Mouse (Mus musculus) mouse trophoblast stem cell (cell line): ENCODE measurements around the gene Col4a2.
"Not testable (repeated sequence)": the region's sequence is repeated elsewhere in the genome, so short reads cannot be mapped to it uniquely, and the experiment has no call there.

Experiments used
- in situ Hi-C, 2 experiments: fragments of 300-500 bp; cut with MseI, MboI; formaldehyde crosslinking; loops; 2 replicates in 1 of 2; 3 replicates in 1 of 2; pipeline ENCODE4 v1.15.1; 2025

Col4a2 gene

DNA sequence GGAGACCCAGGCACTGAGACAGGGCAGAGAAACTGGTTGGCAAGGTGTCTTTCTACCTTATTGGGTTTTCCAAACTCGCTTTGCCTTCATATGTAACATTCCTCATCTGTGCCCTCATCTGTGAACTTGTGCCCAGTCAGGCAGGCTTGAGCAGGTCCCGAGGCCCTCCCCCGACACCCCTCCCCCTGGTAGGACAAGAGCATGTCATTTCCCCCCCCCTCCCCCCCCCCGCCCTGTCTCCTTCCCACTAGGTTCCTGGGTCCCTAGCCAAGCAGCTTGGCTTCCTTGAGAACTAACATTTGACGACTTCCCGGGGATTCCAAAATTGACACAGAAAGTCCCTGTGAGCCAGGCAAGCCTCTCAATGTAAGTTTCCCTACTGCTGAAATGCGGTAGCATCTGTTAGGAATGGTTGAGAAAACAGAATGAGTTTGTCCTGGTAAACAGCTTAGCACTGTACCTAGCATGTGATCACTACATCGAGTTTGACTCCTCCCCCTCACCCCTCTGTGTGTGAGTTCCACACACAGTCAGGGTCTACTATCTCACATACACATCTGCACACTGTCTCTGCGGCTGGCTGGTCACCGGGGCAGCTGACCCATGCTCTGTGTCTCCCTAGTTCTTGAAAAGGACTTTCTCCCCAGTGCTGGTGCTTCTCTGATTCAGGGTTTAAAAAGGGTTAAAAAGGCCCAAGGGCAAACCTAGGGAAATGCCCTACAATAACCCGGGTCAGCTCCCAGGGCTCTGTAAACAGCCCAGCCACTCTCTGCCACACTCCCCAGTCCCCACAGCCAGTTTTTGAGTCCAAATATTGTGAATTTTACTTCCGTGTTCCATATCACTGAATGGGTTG is 145.6 kb downstream of the Col4a2 start:
- in situ Hi-C loops, result no loop called here

DNA sequence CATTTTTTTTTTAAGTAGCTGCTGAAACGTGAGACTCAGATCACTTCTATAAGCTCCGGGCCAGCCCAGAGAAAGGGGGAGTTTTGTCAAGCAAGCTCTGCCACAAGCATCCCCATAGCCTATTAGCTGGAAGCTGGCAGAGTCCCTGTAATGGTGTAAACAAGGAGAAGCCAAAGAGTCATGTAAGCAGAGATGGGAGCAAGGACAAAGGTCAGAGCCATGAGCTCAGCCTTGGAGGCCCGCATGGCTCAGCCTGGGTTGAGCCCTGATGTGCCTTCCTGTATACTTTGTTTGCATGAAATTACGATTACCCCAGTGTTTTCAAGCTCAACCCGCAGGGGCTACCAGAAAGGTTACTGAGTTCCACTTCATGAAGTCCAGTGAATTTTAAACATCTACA is 146.4 kb downstream of the Col4a2 start:
- in situ Hi-C loops, result no loop called here

DNA sequence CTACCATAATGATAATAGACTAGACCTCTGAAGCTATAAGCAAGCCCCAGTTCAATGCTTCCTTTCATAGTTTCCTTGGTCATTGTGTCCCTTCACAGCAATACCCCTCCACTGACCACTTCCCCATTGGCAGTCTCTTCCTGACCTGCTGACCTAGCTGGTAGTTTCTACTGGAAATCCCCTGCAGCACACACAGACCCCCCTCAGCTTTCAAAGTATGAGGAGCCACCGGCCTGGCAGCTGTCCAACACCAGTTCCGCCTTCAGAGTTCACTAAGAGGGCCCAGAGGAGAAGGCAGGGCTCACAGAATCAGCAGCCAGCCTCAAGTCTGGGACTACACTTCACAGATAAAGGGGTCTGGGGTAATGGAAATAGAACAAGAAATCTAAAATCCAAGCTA is 148.3 kb downstream of the Col4a2 start:
- in situ Hi-C loops, result no loop called here

DNA sequence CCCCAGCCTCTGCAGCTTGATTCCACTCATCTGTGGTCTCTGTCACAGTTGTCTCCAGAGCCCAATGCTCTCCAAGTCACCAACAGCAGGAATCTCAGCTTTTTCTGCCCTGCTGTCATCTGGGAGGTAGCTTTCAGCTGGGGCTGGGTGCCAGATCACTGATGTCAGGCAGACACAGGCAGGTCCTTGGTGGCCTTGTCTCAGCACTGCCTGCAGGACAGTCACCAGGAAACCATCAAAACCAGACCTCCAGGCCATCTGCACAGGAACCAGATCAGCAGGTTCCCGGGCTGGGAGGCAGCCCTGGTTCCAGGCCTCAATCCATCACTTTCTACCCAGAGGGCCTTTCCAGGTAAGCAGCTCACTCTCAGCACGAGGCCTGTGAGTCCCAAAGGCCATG is 149.2 kb downstream of the Col4a2 start:
- in situ Hi-C loops, result no loop called here

DNA sequence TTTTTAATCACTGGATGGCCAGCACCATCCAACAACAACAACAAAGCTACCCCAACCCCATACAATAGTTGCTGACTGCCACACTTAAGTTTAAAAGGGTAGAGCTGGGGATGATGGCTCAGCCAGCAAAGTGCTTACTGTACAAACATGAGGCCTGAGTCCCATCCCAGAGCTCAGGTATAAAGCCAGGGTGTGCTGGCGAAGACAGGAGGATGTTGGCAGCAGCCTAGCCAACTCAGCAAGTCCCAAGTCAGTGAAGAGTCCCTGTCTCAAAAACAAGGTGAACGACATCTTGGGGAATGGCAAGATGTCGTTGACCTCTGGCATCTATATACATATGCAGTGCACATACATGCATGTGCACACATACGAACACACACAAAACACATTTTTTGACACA is 150.0 kb downstream of the Col4a2 start:
- in situ Hi-C loops, result no loop called here

DNA sequence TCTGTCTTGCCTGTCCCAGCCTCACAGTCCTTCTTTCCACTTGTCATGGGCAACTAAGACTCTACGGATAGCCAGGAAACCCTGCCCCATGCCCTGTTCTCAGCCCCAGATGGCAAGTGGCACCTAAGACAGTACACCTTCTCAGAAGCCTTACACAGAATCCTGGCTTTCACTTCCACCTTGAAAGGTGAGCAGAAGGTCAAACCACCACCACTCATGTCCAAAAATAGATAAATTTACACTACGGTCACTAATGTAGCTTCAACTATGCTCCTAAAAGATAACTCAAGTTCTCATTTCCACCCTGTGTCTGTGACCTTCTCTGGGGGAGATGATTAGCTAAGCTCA is 150.9 kb downstream of the Col4a2 start:
- in situ Hi-C loops, result no loop called here

DNA sequence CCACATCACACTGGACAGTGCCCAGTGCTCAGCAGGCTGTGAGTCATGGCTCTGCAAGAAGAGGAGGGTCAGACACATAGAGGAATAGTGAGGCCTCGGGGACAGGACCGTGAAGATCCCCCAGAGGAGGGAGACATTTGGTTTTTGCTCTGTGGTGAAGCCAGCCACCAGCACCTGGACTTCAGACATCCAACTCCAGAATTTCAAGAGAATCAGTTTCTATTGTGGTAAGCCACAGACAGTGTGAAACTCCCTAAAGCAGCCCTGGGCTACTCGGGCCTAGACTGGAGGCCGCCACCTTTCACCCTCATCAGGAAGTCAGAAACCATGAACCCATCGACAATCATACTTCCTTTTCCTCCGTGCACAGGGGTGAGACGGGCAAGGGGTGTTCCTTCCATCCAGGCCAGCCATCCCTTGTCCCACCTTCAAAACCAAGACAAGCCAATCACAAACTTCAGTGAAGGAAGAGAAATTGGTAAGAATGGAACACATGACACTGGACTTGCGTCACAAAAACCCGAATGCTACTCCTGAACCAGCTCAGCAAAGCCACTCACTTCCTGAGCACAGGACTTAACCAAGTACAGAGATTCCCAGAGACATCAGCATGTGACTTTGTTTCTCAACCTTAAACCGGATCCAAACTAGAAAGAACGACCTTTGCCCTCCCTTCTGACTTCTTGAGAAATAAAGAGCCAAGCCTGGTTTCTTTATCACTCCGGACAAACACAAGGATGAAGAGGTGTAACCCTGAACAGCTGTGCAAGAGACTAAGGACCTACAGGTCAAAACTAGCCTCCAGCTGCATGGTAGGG is 151.5 kb downstream of the Col4a2 start:
- in situ Hi-C loops, result no loop called here

DNA sequence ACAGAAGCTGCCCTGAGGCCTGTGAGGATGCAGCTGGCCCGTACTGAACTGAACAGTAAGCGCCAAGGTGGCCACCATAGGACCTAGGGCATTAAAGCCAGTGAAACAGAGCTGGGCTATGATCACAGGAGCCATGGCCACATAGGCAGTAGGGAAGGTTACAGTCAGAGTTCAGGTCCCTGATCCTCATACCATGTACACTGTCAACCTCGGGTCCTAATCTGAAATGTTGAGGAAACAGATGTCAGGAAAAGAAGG is 152.0 kb downstream of the Col4a2 start:
- in situ Hi-C loops, result no loop called here

DNA sequence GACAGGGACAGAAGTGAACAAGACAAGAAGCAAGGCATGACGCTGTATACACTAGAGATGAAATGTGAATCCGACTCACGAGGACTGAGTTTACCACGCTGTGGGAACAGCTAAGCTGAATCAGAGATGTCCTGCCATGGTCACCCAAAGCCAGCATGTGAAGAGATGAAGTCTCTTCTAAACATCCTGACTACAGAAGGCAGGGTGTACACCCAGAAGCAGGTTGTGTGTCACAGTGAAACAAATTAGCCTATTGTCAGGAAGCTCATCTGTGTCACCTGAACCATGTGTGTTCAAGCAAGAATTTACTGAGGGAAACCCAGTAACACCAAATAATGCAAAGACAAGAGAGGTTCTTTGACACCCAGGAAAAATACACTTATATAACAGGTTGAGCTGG is 153.0 kb downstream of the Col4a2 start:
- in situ Hi-C loops, result no loop called here

DNA sequence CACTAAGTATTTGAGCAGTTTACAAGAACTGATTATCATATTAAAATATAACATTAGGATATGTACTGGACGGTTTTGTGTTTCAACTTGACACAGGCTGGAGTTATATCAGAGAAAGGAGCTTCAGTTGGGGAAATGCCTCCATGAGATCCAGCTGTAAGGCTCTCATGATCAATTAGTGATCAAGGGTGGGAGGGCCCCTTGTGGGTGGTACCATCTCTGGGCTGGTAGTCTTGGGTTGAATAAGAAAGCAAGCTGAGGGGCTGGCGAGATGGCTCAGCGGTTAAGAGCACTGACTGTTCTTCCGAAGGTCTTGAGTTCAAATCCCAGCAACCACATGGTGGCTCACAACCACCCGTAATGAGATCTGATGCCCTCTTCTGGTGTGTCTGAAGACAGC is 153.9 kb downstream of the Col4a2 start:
- in situ Hi-C loops, result not testable (repeated sequence)

DNA sequence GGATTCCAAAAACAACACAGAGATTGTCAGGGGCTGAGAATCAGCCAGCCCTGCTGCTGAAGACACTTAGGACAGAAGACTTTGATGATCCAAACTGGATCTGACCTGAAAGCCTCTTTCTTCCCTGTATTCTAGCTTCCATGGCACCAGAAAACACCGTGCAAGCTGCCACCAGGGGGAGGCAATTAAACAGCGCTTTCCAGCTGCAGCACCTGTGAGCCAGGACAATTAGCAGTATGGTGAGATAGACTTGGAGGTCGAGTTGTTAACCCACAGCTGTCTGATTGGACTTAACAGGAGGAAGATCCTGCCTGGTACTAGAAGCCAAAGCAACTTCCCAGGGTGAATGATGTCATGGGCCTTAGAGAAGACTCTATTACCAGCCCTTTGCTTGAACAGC is 156.5 kb downstream of the Col4a2 start:
- in situ Hi-C loops, result no loop called here

DNA sequence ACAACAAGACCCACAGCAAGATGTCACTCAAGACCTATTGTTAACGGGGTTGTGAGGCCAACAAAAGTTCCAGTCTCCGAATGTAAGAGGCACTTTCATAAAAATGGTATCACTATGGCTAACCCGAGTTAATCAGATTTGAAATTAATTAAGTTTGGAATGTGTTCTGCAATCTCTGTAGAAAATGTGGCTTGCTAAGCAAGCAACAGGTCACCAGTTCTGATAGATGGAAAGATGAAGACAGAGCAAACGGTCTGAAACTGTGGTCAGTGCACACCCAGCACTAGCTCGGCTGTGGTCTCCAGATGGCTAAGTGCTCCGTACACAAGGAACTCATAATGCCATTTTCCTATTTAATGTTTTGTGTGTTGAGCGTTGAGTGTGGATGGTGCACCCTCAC is 158.1 kb downstream of the Col4a2 start:
- in situ Hi-C loops, result no loop called here

DNA sequence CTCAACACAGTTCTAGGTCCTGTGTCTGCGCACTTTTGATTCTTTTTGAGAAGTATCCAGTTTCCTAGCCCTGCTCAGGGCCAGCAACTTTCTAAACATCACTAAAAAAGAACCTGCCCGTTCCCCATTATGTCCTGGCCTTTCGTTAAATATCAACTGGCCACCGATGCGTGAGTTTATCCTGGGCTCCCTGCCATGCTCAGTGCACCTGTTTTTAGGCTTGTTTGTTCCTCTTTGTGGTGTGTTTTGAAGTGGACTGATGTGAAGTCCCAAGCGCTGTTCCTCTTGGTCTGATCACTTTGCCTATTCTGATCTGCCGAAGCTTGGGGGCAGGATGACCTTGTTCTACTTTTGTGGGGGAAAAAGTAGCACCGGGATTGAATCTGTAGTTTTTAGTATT is 158.7 kb downstream of the Col4a2 start:
- in situ Hi-C loops, result no loop called here

DNA sequence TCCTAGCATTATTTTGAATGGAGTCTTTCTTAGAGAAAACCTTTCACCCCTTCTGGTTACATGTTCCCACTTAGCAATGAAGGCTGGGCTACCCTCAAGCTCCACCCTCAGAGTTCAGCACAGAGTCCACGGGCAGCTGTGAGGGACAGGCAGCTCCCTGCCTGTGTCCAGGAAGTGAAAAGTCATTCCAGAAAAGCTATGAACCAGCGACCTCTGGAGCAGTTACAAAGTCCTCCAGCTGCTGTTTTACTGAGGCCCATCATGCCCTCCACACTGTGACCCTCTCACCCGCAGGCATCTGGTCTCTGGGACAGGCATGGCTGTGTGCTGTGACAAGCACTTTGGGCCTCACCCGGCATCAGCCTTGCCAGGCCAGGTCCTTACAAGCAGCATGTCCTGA is 160.5 kb downstream of the Col4a2 start:
- in situ Hi-C loops, result no loop called here

DNA sequence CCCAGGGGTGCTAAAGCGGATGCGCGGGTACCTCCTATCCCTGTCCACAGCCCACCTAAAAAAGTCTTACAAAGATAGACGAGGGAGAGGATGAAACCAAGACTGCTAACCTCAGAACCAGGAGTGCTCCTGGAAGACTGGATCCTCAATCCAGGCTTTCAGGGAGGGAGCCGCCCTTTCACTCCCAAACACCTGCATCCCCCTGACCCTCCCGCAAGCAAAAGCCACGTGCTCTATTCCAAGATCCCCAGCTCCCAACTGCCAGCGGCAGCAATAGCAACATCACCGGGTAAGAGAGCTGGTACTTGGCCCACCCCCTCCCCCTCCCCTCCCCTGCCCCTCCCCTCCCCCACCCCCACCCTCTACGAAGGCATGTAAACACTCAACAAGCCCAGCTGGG is 162.8 kb downstream of the Col4a2 start:
- in situ Hi-C loops, result no loop called here

DNA sequence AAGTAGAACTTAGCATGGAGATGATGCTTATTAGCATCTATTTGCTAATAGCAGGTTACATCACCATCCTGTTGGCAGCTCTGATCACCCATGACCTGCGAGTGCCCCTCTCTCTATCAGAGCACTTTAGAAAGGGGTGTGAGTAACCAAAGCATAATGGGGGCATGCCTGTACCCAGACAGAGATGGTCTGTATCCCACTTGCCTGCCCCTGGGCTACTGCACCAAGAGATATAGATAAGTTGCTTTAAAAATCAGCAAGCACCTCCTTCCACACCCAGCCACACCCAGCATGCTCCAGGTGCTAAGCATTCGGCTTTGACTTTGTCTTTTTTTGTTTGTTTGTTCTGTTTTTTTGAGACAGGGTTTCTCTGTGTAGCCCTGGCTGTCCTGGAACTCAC is 163.3 kb downstream of the Col4a2 start:
- in situ Hi-C loops, result no loop called here

DNA sequence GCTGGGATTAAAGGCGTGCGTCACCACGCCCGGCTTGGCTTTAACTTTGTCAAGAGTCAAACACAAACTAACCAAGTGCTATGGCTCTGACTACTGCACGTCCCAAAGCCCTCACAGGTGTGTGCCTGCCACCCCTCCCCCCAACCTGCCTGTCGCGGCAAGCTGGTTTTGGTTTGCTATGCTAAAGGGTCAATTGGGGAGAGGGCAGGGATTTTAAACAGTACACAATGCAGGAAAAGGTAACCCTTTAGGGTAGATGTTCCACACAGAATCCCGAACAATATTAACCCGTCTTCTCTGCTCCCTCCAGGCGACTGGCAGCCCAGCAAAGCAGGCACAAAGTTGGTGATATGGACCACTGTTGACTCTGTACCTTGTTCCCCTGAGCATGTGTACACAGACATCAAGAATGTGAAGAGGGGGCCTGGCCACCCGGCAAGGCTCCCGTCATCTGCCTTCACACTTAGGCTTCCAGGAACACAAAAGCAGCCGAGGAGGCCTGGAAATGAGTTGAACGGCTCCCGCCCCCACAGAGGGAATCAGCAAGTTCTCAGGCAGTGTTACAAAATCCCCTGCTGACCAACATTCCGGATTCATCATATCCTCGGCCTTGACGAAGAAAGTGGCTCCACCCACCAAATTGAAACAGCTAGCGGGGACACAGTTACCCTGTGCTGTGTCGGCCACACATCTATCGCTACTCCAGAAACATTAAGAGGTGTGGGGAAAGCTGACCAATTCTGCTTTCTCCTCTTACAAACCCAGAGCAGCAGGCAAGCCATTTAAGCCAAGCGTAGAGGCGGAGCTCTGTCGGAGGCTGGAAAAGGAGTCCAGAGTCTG is 164.0 kb downstream of the Col4a2 start:
- in situ Hi-C loops, result no loop called here

DNA sequence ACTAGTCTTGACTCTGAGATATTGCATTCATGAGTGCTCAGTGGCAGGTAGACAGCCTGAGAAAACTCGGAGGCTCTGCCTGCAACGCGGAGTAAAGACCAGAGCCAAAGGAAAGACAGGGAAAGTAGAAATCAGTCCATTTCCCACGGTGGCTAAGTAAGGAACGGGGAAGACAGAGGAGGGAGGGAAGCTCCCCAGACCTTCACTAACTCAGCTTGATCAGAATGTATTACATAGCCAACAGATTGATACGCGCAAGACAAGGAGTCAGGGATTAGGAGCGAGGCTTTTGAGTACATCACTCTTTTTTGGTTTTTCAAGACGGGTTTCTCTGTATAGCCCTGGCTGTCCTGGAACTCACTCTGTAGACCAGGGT is 164.6 kb downstream of the Col4a2 start:
- in situ Hi-C loops, result no loop called here

DNA sequence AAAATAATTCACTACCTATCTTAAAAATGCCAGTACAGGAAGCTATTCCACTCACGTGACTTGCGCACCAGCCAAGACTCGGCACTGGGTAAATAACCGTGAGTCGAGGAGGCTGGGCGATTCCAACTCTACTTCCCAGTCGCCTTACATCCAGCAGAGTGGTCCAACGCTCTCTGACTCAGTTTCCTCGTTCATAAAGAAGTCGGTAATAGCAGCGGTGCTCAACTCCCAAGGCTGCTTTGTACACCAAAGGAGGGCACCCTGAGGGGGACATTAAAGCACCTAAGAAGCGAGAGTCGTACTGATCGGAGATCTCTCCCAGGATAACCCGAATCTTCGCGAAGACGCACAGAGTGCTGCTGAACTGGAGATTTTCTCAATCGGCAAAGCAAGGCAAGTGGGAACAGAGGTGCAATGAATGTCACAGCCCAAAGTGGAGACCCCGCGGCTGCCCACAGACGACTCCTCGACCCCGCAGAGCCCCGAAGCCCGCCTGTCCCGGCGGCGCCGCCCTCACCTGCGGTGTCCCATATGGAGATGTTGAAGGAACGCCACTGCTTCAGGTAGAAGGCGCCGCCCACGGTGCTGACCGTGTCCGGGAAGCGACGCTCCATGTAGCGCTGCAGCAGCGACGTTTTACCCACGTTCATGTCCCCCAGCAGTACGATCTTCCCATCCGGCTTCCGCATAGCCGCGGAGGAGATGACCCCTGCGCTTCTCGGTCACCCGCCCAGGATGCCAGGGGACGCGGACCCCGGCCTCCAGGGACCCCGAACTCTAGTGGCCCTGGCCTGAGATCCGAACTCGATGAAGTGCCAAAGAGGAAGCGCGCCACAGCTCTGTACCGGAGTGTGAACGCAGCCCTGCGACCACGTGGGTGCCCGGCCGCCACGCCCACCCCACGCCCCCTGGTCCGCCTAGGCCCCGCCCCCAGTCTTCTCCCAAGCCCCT is 165.5 kb downstream of the Col4a2 start, which contains the start of gene Rab20:
TSS of gene Rab20 (minus strand) at position 900 of the 951 bp plus-strand sequence.
- in situ Hi-C loops, result no loop called here

DNA sequence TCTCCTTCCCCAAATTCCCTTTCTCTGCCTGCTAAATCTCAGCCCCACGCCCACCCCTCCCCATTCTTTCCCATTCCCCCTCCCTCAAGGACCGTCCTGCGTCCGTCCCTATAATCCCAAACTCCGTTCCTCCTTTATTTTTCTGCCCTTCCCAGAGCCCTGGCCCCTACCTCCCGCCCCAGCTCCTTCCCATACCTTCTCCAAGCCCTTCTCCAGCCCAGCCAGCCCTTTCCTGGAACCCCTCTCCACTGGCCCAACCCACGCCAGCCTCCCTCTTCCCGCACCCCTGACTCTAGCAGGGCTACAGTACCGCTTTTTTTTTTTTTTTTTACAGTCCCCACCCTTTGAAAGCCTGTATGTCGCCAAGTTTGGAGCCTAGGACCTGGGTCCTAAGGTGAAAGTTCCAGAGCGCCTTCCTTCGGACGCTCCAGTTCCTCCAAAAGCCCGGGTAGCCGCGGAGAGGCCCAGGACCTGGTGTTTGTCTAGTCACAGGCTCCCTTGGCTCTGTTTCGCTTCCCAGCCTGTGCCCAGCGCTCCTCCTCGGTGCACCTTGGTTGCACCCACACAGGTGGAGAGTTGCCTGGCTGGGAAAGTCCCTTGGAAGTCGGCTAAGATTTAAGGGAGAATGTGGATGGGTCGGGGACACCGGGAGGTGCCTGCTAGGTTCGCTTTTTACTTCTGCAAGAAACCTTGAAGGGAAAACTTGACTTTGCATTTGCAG is 166.4 kb downstream of the Col4a2 start:
- in situ Hi-C loops, result no loop called here

DNA sequence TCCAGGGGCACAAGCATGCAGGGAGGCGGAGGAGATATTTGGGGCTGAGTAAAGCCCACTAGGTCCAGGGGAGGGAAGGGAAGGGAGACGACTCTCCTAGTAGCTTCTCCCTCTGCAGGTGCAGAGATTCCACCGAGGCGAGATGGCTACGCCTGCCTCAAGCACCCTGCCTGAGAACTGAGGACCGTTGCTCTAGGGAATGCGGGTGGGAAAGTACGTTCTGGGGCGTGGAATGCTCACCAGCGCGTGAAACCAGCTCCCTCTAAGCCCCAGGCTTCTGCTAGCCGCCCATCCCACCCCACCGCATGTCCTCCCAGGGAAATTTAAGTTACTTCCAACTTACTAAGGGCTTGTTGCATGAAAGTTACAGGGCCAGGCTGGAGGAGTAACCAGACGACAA is 167.0 kb downstream of the Col4a2 start:
- in situ Hi-C loops, result no loop called here
